Mouse (Mus musculus) heart, adult 8-10 months (tissue): Measurements from ENCODE around the gene Dcst2. TPM values are rescaled to one million over a fixed set of nuclear protein-coding genes. Genes with fewer than 3 reads are reported as not detected.

Experiments
- DNase-seq: peaks from one replicate; pipeline ENCODE4 v3.0.0; 2022; ENCODE audit warnings: low spot score
- total RNA-seq, 4 experiments: library from RNA; stranded (reverse); gene quantifications; 2 replicates each; pipeline ENCODE4 v1.2.4; 2022

The Dcst2 gene
- total RNA-seq, 4 experiments from 2014 or later = not detected

DNA sequence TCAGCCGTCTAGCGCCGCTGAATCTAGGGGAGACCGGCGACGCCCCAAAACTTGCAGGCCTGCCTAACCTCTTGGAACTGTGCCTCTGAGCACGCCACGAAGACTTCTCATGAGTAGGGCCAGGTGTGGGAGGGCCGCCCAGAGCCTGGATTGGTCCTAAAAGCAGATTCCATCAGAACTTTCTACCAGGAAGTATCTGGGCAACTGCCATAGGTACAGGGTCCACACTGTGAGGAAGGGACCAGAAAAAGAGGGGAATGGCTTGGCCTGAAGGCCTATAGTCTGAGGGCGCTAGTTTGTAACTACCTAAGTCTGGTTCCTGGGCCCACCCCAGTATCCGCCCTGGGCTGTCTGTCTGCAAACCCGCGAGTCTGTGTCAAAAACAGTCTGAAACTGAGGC is 30.2 kb upstream of the Dcst2 start:
- DNase-seq = no peak

- no peak for DNase-seq
These were observed 29.8 kb upstream of the Dcst2 start for GRCm38 (mm10) chr3:89332013-89332412.

- no peak for DNase-seq
These were observed 29.3 kb upstream of the Dcst2 start for GRCm38 (mm10) chr3:89332476-89332875.

DNA sequence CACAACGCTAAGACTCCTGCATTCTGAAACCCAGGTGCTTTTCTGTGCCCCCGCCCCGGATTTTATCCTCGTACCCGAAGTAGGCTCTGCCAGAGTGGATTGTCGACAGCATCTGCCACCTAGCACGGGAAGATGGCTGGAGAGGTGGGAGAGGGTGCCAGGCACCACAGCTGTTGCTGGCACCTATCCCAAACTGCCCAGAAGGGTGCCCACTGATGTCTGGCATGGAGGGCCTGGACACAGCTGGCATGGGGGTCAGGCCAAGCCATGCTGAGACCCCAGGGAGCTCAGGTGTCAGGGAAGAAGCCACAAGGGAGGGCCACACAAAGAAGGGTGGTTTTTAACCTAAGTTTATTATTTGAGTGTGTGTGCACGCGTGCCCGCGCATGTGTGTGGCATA is 28.7 kb upstream of the Dcst2 start:
- no peak for DNase-seq

DNA sequence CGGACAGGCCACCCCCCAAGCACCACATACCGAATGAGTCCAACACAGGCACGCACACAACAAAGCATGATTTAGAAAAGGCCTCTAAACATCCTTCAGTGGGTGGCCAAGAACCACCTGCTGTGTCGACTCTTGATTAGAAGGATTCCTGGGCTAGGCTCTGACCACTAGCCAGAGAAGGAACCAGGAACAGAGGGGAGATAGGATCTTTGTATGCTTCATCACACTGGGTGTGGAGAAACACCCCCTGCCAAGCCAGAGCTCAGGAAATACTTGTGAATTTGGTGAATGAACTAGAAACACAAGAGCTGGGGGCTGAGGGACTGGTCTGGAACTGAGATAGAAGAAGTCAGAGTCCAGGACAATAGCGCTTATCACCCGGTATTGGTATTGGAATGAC is 25.2 kb upstream of the Dcst2 start:
- DNase-seq = no peak

DNA sequence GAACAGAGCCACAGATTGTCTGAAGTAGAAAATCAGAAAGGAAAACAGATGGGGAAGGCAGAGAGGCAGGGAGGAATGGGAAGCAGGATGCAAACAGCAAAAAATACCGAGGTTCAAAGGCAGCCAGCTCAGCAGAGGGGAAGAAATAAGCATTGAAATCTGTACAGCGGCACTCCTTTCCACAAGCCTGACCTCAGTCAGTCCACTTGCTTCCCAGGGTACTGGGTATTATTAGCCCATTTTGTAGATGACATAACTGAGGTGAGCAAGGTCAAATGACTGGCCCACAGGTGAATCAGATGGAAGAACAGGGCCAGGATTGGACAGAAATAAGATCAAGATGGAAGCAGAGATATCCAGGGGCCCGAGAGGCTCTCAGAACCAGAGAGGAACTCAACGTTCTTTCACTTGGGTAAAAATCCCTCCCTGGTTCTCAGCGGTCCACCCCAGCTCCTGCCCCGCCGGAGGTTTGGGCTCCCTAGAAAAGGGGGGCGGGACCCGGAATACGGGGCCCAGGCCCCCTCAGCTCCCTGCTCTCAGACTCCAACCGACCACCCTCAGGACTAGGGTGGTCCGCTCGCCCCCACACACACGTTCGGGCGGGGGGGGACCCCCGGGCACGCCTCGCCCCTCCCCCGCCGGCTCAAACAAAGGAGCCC is 24.6 kb upstream of the Dcst2 start:
- no peak for DNase-seq

DNA sequence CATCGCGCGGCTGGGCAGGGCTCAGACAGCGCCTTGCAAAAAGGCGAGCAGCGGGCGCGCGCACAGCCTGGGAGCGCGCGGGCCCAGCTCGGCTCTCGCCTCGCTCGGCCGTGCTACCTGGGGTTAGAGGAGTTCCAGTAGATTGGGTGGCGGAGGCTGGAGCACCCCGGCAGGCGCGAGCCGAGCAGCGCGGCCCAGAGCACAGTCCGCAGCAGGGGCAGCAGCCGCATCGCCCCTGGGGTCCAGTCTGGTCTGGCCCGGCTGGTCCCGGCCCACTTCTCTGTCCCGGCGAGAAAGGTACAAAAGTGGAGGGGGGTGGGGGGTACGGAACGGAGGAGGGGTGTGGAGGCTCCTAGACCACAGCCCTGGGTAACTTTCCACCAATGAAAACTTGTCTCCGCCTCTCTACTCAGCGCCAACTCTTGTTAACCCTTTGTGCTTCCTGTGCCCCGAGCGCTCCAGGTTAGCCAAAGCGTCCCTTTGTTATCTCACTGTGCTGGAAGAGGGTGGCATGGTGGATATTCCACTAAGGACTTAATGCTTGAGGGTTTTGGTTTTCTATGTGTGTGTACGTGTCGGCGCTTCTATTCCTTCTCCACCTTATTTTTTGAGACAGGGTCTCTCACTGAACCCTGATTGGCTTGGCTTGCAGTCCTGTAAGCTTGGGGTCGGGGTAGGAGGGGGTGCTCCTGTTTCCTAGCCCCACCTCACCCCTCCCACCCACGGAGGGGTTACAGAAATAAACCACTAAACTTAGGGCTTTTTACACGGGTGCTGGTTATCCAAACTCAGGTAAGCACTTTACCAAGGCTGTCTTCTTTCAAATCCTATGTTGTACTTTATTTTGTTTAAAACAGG is 23.8 kb upstream of the Dcst2 start, which contains the start of gene Efna4:
Gene Efna4 (minus strand): TSS at position 308 of the 858 bp plus-strand sequence.
- DNase-seq = no peak

GRCm38 (mm10) chr3:89339416-89339815 is 22.4 kb upstream of the Dcst2 start:
- DNase-seq = peak; percentile 55

- peak; percentile 75 for DNase-seq
These were observed 21.3 kb upstream of the Dcst2 start for GRCm38 (mm10) chr3:89340465-89340864.

DNA sequence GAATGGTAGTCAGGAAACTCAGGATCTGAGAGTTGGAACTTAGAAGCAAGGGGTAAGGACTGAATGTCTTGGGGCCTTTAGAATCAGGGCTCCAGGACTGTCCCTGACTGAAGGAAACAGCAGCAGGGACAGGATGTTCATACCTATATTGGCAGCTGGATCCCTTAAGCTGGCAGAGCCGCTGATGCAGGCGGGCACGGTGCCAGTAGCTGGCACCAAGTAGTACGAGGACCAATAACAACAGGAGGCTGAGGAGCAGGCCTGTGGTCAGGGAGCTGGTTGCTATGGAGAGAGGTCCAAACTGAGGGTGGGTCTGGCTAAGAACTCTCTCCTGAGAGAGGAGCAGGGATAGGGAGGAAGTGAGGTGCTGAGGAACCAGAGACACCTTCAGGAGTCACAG is 20.0 kb upstream of the Dcst2 start:
- no peak for DNase-seq

DNA sequence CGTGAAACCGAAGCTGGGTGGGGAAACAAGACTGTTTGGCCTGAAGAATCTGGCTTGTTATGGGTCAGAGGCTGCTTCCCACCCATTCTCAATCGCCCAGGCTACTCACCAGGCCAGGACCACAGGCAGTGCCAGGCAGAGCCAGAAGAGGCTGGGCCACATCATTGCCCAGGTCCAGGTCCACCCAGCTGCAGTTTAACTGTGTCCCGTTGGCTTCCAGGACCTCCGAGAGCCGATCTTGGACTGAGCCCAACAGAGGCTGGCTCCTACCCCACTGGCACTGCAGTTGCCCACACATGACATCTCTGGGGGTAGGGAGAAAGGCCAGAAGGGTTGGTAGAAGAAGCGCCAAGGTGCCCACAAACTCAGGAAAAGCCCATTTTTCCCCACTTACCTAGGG is 18.5 kb upstream of the Dcst2 start:
- no peak for DNase-seq

- peak; percentile 44 for DNase-seq
These were observed 14.8 kb upstream of the Dcst2 start for GRCm38 (mm10) chr3:89346815-89347540.

DNA sequence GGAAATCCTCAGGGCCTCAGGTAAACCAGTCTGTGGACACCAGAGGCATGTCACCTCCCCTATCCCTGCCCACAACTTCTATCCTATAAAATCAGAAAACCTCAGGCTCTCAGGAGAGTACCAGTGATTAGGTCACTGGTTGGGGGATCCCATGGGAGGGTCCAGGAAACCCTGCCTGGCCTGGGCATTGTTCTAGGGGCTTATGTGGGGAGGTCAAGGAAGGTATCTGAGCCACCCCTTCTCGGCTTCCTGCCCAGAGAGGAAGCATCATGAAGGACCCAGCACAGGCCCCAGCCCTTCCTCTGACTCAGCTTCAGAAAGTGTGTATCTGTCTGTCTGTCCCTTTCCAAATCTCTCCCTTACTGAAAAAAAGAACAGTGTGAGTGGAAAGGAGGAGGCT is 13.9 kb upstream of the Dcst2 start:
- peak; percentile 55 for DNase-seq

- peak; percentile 78 for DNase-seq
These were observed 12.6 kb upstream of the Dcst2 start for GRCm38 (mm10) chr3:89348911-89349868.

- DNase-seq = peak; percentile 90
These were observed 11.8 kb upstream of the Dcst2 start, which contains the start of gene Adam15 for GRCm38 (mm10) chr3:89349869-89350501. Adam15 (minus strand) TSS chr3:89349996.

- DNase-seq = no peak
These were observed 10.5 kb upstream of the Dcst2 start for GRCm38 (mm10) chr3:89351271-89351670.

DNA sequence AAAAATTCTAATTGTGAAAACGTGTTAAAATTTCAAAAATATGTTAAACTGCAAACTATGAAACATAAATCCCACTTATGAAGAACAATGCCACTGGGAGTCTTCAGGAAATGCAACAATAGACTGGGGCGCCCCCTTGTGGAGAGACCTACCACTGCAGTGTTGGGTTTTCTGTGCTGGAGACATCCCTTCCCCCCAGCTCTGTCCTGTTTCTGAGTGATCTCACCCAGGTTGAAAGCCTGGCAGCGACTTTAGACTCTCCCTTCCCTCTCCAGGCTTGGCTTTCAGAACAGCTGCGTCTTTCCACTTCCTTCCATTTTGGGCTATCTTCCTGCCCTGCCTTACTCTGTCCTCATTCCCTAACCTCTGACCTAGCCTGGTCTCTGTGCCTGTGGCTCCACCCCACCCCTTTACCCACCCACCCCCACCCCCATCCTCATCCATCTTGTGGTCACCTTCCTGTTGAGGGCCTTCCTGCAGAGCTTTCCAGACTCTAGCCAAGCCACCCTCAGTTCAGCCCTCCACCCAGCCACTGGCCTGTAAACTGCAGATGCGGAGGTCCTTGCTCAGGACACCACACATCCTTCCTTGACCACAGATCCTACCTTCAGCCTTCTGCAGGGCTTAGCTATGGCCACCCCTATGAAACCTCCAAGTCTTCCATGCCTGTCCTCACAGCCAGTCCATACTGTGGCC is 6.8 kb upstream of the Dcst2 start:
- peak; percentile 89 for DNase-seq

DNA sequence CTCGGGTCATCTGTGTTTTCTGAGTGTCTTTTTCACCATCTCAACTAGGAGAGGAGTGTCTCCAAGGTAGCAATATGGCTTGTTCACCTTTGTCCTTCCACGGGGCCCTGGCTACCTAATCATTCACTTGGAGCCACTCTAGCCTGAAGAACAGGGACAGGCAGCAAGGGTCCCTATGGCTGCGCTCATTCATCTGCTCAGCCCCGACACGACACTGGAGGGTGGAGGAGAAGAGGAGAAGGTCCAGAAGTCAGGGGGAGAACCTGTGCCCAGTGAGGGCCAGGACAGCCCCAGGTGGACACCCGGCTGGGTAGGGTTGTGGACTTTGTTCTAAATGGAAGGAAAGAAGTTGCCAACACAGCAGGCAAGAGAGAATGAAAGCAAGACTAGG is 6.3 kb upstream of the Dcst2 start:
- no peak for DNase-seq

DNA sequence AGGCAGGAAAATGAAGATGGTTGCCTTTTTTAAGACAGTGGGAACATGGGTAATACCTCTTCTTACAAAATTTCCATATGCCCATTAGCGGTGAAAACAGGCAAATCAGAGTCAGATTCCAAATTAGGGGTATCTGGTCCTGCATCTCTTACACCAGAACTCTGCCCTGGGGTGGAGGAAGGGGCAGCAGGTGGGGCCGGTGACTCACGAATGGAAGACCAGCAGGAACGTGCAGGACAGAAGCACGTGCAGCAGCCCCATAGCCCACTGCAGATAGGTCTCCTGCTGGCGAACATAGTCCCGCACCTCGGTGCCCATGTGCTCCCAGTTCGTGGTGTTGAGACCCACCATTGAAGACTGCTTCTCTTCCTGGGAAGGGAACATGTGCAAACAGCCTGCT is 5.7 kb upstream of the Dcst2 start:
- no peak for DNase-seq

DNA sequence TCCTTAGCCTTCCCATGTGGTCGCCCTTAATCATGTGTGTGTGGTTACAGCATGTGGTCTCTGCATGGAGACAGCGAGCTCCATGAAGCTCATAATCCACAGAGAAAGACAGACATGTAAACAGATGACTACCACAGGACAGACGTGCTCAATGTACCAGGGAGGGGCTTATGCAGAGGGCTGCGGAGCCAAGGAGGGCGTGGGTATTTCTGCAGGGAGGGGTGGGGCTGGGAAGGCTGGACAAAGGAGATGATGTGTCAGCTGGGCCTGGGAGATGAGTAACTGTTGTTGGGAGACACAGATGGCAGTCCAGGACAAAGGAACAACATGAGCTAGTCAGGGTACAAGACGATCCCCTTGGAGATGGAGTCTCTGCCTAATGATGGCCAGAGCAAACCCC is 2.1 kb upstream of the Dcst2 start:
- no peak for DNase-seq
